Mouse (Mus musculus): ENCODE results near the gene Srsf3.

GRCm38 (mm10) chr17:29018292-29018984, 14.0 kb upstream of the Srsf3 start:
- TF ChIP-seq EP300 (IDR thresholded peaks at IDR 0.05; ENCODE audit: low read depth) = no peak
- peak; percentile 41 for TF ChIP-seq CTCF (IDR thresholded peaks at IDR 0.05; ENCODE audit: low read depth)
